Mouse (Mus musculus): Measurements from ENCODE around the gene Rap2b.

- no peak for TF ChIP-seq CTCF (IDR thresholded peaks at IDR 0.05; ENCODE audit: low read depth)
- TF ChIP-seq EP300 (IDR thresholded peaks at IDR 0.05; ENCODE audit: low read depth): no peak
Observed at GRCm38 (mm10) chr3:61406921-61407320, 45.5 kb downstream of the Rap2b start.

All from liver, postnatal 0 days (tissue).